Mouse (Mus musculus) olfactory bulb, adult 2 months (tissue): ENCODE measurements around the gene Nat14.

Experiments
- CTCF ChIP-seq: fragments of 200-500 bp; IDR thresholded peaks from 2 replicates; pipeline ENCODE4 v1.5.1; 2012; ENCODE audit warnings: low read depth, mild to moderate bottlenecking, low read length, moderate library complexity; ENCODE audit not compliant: insufficient read depth
- POLR2A ChIP-seq: fragments of 200-500 bp; IDR thresholded peaks from 2 replicates; pipeline ENCODE4 v1.6.1; 2012; ENCODE audit warnings: mild to moderate bottlenecking, low read depth, low read length, moderate library complexity; ENCODE audit not compliant: insufficient read depth

- TF ChIP-seq CTCF (no peak), POLR2A (no peak)
Measured at GRCm38 (mm10) chr7:4953815-4954445, 32.1 kb downstream of the Nat14 start.
